In genomic region chr2:173061443-173062351, GRCm38 (mm10) we compare ENCODE assay signal across 11 mouse cellular contexts. TPM values are rescaled to one million over a fixed set of nuclear protein-coding genes. Genes with fewer than 3 reads are reported as not detected.
DNase-seq lines count a peak whose midpoint lies in the region; ATAC-seq and TF ChIP-seq lines count a peak whose summit lies in the region.
"Had no signal": no experiment of that assay in that cellular context is flagged by ENCODE, and none has a peak within 500 bp of the region (broad histone marks: within the 10 kb centered on the region; RNA-seq: fewer than 3 reads in every experiment).

No protein-coding gene starts in this region.

- in situ Hi-C loops in CH12.LX (cut with MboI; ENCODE audit: low pct_ligation_motif_present, low pct_unique_long_range_greater_than_20kb, low sequenced_read_pairs): no loop called here

- H3K4me2 ChIP-seq in kidney, postnatal 0 days (ENCODE audit: low read length): no peak overlapping the region
- no peak overlapping the region; the same call in 1 of the 2 replicates for H3K4me2 ChIP-seq in CH12.LX (ENCODE audit: insufficient read depth, low read depth, poor library complexity, severe bottlenecking)
- H3K4me2 ChIP-seq in heart, postnatal 0 days (ENCODE audit: low read depth, low read length): no peak overlapping the region
- H3K4me2 ChIP-seq: embryonic facial prominence, embryonic 15.5 days; midbrain, embryonic 11.5 days had no signal

- dilution Hi-C loops in CH12.LX (cut with MboI; ENCODE audit: extremely low pct_ligation_motif_present, extremely low pct_unique_long_range_greater_than_20kb, low sequenced_read_pairs): no loop called here

- H3K79me2 ChIP-seq in CH12.LX (replicated peaks; ENCODE audit: control insufficient read depth, extremely low read depth, insufficient read depth, poor library complexity, severe bottlenecking): no peaks in the 10 kb centered on the region

- TF ChIP-seq RAD21 in CH12.LX (IDR thresholded peaks at IDR 0.05; ENCODE audit: low read depth, low read length): peak; percentile 18

- DNase-seq in kidney, postnatal 0 days (ENCODE audit: low spot score): no peak
- DNase-seq in kidney, postnatal 10 days: no peak
- DNase-seq in CH12.LX (ENCODE audit: extremely low read depth) (peak; percentile 78), MN1 (ENCODE audit: low spot score) (no peak)
- no peak for DNase-seq in heart, postnatal 0 days (ENCODE audit: low spot score)
- no peak for DNase-seq in c-Kit-positive CD71-positive TER-119-positive erythroid progenitor cells, embryonic 14.5 days (ENCODE audit: low spot score)

- peak; percentile 10; the same call in 1 of the 2 replicates for TF ChIP-seq EP300 in CH12.LX (IDR thresholded peaks at IDR 0.05; ENCODE audit: low read length)
- TF ChIP-seq EP300 in heart, postnatal 0 days (IDR thresholded peaks at IDR 0.05; ENCODE audit: low read depth): no peak

- H3K4me1 ChIP-seq in kidney, postnatal 0 days (replicated peaks; ENCODE audit: insufficient read depth, low read length): no peaks in the 10 kb centered on the region
- peaks cover 26 to 39% of the 10 kb centered on the region in 2 experiments for H3K4me1 ChIP-seq in CH12.LX (ENCODE audit: control insufficient read depth in 1 of 2, insufficient read depth in 2 of 2)
- H3K4me1 ChIP-seq in heart, postnatal 0 days (ENCODE audit: control insufficient read depth, insufficient read depth): peaks cover 30% of the 10 kb centered on the region

- no peak overlapping the region for H3K4me3 ChIP-seq in kidney, postnatal 0 days (replicated peaks; ENCODE audit: low read depth, low read length)
- H3K4me3 ChIP-seq in CH12.LX (replicated peaks in 1 of 3; ENCODE audit: low read depth in 2 of 3, low read length in 2 of 3, poor library complexity in 1 of 3): peak overlapping the region in 1 of 3 experiments; percentile 49
- no peak overlapping the region for H3K4me3 ChIP-seq in heart, postnatal 0 days (ENCODE audit: low read depth, low read length)
- H3K4me3 ChIP-seq: embryonic facial prominence, embryonic 15.5 days had no signal

- H3K9me3 ChIP-seq in kidney, postnatal 0 days (replicated peaks; ENCODE audit: low read length): no peaks in the 10 kb centered on the region
- H3K9me3 ChIP-seq in CH12.LX (replicated peaks; ENCODE audit: low read length): no peaks in the 10 kb centered on the region
- no peaks in the 10 kb centered on the region for H3K9me3 ChIP-seq in heart, postnatal 0 days (replicated peaks; ENCODE audit: control insufficient read depth, low read length)
- H3K9me3 ChIP-seq: embryonic facial prominence, embryonic 15.5 days had no signal

- no peak overlapping the region for H3K27ac ChIP-seq in kidney, postnatal 0 days
- 0 out of 2 replicates have a peak overlapping the region, but pooled peaks have one; percentile 24 for H3K27ac ChIP-seq in CH12.LX (ENCODE audit: insufficient read depth, low read depth)
- H3K27ac ChIP-seq in heart, postnatal 0 days (ENCODE audit: low read depth): 0 out of 2 replicates have a peak overlapping the region, but pooled peaks have one; percentile 8
- H3K27ac ChIP-seq: embryonic facial prominence, embryonic 15.5 days had no signal

- no peak for ATAC-seq in kidney, postnatal 0 days (replicated peaks; ENCODE audit: low FRiP score, low read depth)
- no peak for ATAC-seq in heart, postnatal 0 days (ENCODE audit: insufficient read depth, low read depth)
- ATAC-seq in monocyte, adult 5-6 weeks (replicated peaks; ENCODE audit: insufficient number of reproducible peaks, low FRiP score, low TSS enrichment, poor library complexity, severe bottlenecking): peak; percentile 83
- no peak for ATAC-seq in cerebellum, adult (ENCODE audit: insufficient number of reproducible peaks, low FRiP score, low TSS enrichment)
- ATAC-seq: hindbrain, embryonic 16.5 days had no signal

- WGBS in kidney, postnatal 0 days: 73% methylated on average over 15 of the region's 15 CpGs
- 55% methylated on average over 15 of the region's 15 CpGs for WGBS in heart, postnatal 0 days

- TF ChIP-seq CTCF in kidney, postnatal 0 days (IDR thresholded peaks at IDR 0.05; ENCODE audit: low read depth): peak; percentile 34; the same call in 1 of the 2 replicates
- TF ChIP-seq CTCF in CH12.LX (conservative IDR thresholded peaks at IDR 0.05 in 1 of 2, IDR thresholded peaks at IDR 0.05 in 1 of 2; ENCODE audit: low read depth in 2 of 2, low read length in 2 of 2): peak in 1 of 2 experiments; percentile 46; a peak in 1 of 4 replicates
- peak; percentile 36 for TF ChIP-seq CTCF in heart, postnatal 0 days (IDR thresholded peaks at IDR 0.05; ENCODE audit: low read depth)

- no peaks in the 10 kb centered on the region for H3K27me3 ChIP-seq in kidney, postnatal 0 days (ENCODE audit: insufficient read depth, low read length)
- no peaks in the 10 kb centered on the region for H3K27me3 ChIP-seq in CH12.LX (replicated peaks)
- no peaks in the 10 kb centered on the region for H3K27me3 ChIP-seq in heart, postnatal 0 days (ENCODE audit: control insufficient read depth, insufficient read depth, low read length)
- H3K27me3 ChIP-seq: embryonic facial prominence, embryonic 15.5 days had no signal

- H3K36me3 ChIP-seq in kidney, postnatal 0 days (ENCODE audit: insufficient read depth, low read length): no peaks in the 10 kb centered on the region
- H3K36me3 ChIP-seq in CH12.LX (replicated peaks in 1 of 2; ENCODE audit: control insufficient read depth in 1 of 2, insufficient read depth in 1 of 2, low read length in 1 of 2): peaks cover 0 to 7% of the 10 kb centered on the region in 2 experiments
- H3K36me3 ChIP-seq in heart, postnatal 0 days (replicated peaks; ENCODE audit: control insufficient read depth, insufficient read depth, low read length): no peaks in the 10 kb centered on the region
- H3K36me3 ChIP-seq: embryonic facial prominence, embryonic 15.5 days had no signal

- TF ChIP-seq POLR2A in CH12.LX (IDR thresholded peaks at IDR 0.05; ENCODE audit: low read depth, low read length): no peak; the same call in 1 of the 2 replicates

- H3K9ac ChIP-seq in kidney, postnatal 0 days (ENCODE audit: low read depth, low read length): no peak overlapping the region
- no peak overlapping the region for H3K9ac ChIP-seq in CH12.LX (ENCODE audit: insufficient read depth, low read depth)
- H3K9ac ChIP-seq in heart, postnatal 0 days (replicated peaks; ENCODE audit: low read depth, low read length): no peak overlapping the region
- H3K9ac ChIP-seq: embryonic facial prominence, embryonic 15.5 days had no signal

TF ChIP-seq in CH12.LX, 34 proteins besides CTCF, POLR2A, EP300 and RAD21 (continues in another document):
- TF ChIP-seq KAT2A (IDR thresholded peaks at IDR 0.05; ENCODE audit: insufficient replicate concordance, low read length) (no peak), RCOR1 (conservative IDR thresholded peaks at IDR 0.05; ENCODE audit: low read depth, low read length) (no peak), CHD2 (IDR thresholded peaks at IDR 0.05; ENCODE audit: low read length) (no peak), NELFE (IDR thresholded peaks at IDR 0.05; ENCODE audit: low read depth, low read length) (no peak), MAZ (IDR thresholded peaks at IDR 0.05; ENCODE audit: low read depth, low read length) (no peak), PAX5 (IDR thresholded peaks at IDR 0.05; ENCODE audit: low read length) (no peak), ZNF384 (IDR thresholded peaks at IDR 0.05; ENCODE audit: low read depth, low read length) (no peak), ZMIZ1 (IDR thresholded peaks at IDR 0.05; ENCODE audit: low read depth, low read length) (no peak), BHLHE40 (IDR thresholded peaks at IDR 0.05; ENCODE audit: low read depth, low read length) (peak; percentile 72), ZKSCAN1 (IDR thresholded peaks at IDR 0.05; ENCODE audit: borderline replicate concordance, low read depth, low read length) (no peak), MAX (IDR thresholded peaks at IDR 0.05; ENCODE audit: low read length) (peak; percentile 65; the same call in 1 of the 2 replicates), MEF2A (IDR thresholded peaks at IDR 0.05; ENCODE audit: borderline replicate concordance, low read depth, low read length) (no peak), ZC3H11A (IDR thresholded peaks at IDR 0.05; ENCODE audit: low read depth, low read length) (no peak), SIN3A (IDR thresholded peaks at IDR 0.05; ENCODE audit: low read length) (0 out of 2 replicates have a peak, but pooled peaks have one; percentile 7), TBP (conservative IDR thresholded peaks at IDR 0.05; ENCODE audit: low read depth, low read length) (no peak), ETS1 (conservative IDR thresholded peaks at IDR 0.05; ENCODE audit: low read depth, low read length) (no peak), GABPA (IDR thresholded peaks at IDR 0.05; ENCODE audit: insufficient replicate concordance, low read depth, low read length) (no peak), E2F4 (IDR thresholded peaks at IDR 0.05; ENCODE audit: insufficient replicate concordance, low read depth, low read length) (no peak), UBTF (IDR thresholded peaks at IDR 0.05; ENCODE audit: low read depth, low read length) (no peak), HCFC1 (IDR thresholded peaks at IDR 0.05; ENCODE audit: low read depth, low read length) (no peak), MYC (IDR thresholded peaks at IDR 0.05; ENCODE audit: low read depth, low read length) (no peak), SMC3 (IDR thresholded peaks at IDR 0.05; ENCODE audit: low read depth, low read length) (peak; percentile 50), USF1 (IDR thresholded peaks at IDR 0.05; ENCODE audit: low read depth, low read length) (peak; percentile 67), POLR2AphosphoS2 (IDR thresholded peaks at IDR 0.05; ENCODE audit: low read depth, low read length) (no peak)

RNA-seq across cellular contexts. Expression of gene Rbm38, which starts 41.4 kb away (rescaled TPM):
- polyA plus RNA-seq in kidney, postnatal 0 days (2015; fragmentation: Nextera tagmentation; extraction: Ambion mirVana): 20.9 and 21.2 TPM in 2 replicates
- total RNA-seq in CH12.LX (2012; rRNA removed) (19.4 and 20.7 TPM in 2 replicates), CH12.LX (2014; rRNA removed) (11.3 and 14.4 TPM in 2 replicates)
- 83.9 and 85.4 TPM in 2 replicates for polyA plus RNA-seq in CH12.LX (2012; ENCODE audit: insufficient read length, low read depth)
- total RNA-seq in heart, postnatal 0 days (2014; rRNA removed; ENCODE audit: low replicate concordance): 85.0 and 119 TPM in 2 replicates
- 122 and 135 TPM in 2 replicates for polyA plus RNA-seq in heart, postnatal 0 days (2015; fragmentation: Nextera tagmentation; extraction: Ambion mirVana)
- 37.6 to 41.8 TPM (median 37.7 TPM) in 3 replicates for total RNA-seq in monocyte, adult 5-6 weeks (2017)

RNA-seq across cellular contexts. Expression of gene Ctcfl, which starts 57.6 kb away (rescaled TPM):
- 0.08 TPM in 1 of 2 replicates, not detected in the other for polyA plus RNA-seq in kidney, postnatal 0 days (2015; fragmentation: Nextera tagmentation; extraction: Ambion mirVana)
- total RNA-seq in CH12.LX (2012; rRNA removed) (not detected in 2 replicates), CH12.LX (2014; rRNA removed) (not detected in 2 replicates)
- 0.11 TPM in 1 of 2 replicates, not detected in the other for polyA plus RNA-seq in CH12.LX (2012; ENCODE audit: insufficient read length, low read depth)
- not detected in 2 replicates for total RNA-seq in heart, postnatal 0 days (2014; rRNA removed; ENCODE audit: low replicate concordance)
- 0.22 and 0.26 TPM in 2 replicates for polyA plus RNA-seq in heart, postnatal 0 days (2015; fragmentation: Nextera tagmentation; extraction: Ambion mirVana)
- total RNA-seq in monocyte, adult 5-6 weeks (2017): not detected in 3 replicates
